Mouse (Mus musculus) kidney, adult 2 months (tissue): ENCODE measurements around the gene Ascc1.

ENCODE experiments used
- CTCF ChIP-seq: fragments of 200-500 bp; conservative IDR thresholded peaks from 2 replicates; pipeline ENCODE4 v1.5.1; 2011; ENCODE audit warnings: low read depth, mild to moderate bottlenecking, control low read depth, low read length, moderate library complexity, mixed read lengths; ENCODE audit not compliant: insufficient read depth, insufficient read length
- POLR2A ChIP-seq: fragments of 200-500 bp; IDR thresholded peaks from one replicate; pipeline ENCODE4 v1.6.1; 2011; ENCODE audit warnings: low read depth, low read length, control low read depth

GRCm38 (mm10) chr10:60031985-60032384, 29.4 kb downstream of the Ascc1 start:
- no peak for TF ChIP-seq CTCF
- TF ChIP-seq POLR2A: no peak
